Mouse (Mus musculus) testis, postnatal 10 days (tissue): ENCODE measurements around the gene Ank3.

Source experiments
- DNase-seq: peaks from one replicate; pipeline ENCODE4 v3.0.0; 2021; ENCODE audit warnings: low spot score

Ank3 gene

DNA sequence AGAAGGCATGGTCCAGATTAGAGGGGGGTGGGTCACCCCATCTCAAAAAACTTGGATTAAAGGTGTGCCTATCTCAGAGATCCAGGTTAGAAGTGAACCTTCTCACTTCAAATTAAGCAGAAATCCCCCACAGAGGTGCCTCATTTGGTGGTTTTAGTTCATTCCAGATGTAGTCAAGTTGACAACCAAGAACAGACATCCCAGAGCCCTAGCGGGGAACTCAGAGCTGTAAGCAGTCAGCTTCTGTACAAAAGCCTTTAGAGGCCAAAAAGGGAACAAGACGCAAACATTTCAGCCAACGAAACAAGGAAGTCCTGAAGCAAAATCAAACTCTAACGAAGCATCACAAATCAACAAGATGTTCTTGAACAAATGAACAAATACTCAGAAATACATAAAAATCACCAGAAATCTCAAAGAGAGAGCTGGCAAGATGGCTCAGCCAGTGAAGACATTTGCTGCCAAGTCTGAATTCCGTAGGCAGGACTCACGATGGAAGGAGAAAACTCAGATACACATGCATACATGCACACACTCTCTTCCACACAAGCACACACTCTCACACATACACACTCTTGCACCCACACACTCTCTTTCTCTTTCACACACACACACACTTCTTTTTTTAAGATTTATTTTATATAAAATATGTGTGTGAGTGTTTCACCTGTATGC lies 665.4 kb downstream of the Ank3 start:
- no peak for DNase-seq

GRCm38 (mm10) chr10:70065191-70065590 lies 666.6 kb downstream of the Ank3 start:
- no peak for DNase-seq

GRCm38 (mm10) chr10:70066497-70067168 lies 668.1 kb downstream of the Ank3 start:
- no peak for DNase-seq

GRCm38 (mm10) chr10:70067169-70068115 lies 668.9 kb downstream of the Ank3 start:
- DNase-seq, result no peak

DNA sequence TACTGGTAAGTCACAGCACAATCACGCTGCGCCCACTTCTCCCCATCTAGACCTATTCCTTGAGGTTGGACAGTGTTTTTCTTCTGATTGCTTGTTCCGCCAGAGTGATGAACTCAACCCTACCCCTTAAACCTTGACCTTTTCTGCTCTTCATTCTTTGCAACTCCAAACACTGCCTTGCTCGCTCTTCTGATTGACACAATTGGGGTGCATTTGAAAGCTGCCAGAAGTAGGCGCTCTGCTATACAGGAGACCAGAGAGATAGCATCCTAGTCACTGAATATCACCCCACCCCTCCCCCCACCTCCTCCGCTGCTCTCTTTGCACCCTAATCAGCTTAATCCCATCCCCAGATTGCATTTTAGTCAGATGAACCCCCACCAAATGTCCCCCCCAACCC lies 670.7 kb downstream of the Ank3 start:
- no peak for DNase-seq

DNA sequence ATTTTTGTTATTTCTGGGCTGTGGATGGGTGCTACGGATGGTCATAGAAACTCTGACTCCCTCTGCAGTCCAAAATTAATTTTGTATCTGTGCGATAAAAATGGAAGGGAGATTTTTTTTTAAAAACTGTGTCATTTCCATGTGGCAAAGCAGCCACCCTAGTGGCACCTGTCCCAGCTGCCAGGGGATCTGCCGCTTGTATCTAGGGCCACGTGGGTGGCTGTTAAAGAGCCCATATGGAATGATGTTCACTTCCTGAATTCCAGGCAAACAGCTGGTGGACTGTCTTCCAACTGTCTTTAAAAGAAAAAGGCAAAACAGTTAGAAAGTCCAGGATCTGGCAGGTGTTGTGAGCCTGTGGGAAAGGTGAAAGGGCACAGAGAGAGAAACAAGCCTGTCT lies 672.8 kb downstream of the Ank3 start:
- no peak for DNase-seq
